Mouse (Mus musculus) CD4-positive, CD25-positive, alpha-beta regulatory T cell, adult 2 months (primary cell): ENCODE measurements at regions not wholly inside any gene's neighbourhood (a gene's known extent, or its start where the extent isn't known, plus 50 kb on each side); places are given as distances from the start of the nearest gene placed in this dataset.

Experiments used
- DNase-seq: peaks from one replicate; pipeline ENCODE4 v3.0.0-alpha.2; 2012; ENCODE audit warnings: low read depth, low spot score

DNA sequence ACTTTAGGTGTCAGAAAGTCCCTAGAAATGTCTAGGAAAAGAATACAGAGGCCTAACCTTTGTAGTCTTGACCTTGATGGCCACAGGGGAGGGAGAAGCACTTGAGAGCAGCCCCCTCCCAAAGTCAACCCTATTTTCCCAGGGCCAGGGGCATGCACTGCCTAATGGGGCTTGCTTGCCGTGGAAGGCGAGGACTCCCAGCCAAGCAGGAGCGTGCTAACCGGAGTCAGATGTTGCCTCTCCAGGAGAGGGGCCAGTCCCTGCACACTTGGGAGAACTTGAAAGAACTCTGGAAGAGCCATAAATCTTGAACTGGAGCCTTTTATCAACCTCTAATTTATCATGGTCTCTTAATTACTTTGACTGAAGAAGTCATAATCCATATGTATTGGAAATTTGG lies 712.7 kb downstream of the Vrk1 start:
- DNase-seq = no peak

DNA sequence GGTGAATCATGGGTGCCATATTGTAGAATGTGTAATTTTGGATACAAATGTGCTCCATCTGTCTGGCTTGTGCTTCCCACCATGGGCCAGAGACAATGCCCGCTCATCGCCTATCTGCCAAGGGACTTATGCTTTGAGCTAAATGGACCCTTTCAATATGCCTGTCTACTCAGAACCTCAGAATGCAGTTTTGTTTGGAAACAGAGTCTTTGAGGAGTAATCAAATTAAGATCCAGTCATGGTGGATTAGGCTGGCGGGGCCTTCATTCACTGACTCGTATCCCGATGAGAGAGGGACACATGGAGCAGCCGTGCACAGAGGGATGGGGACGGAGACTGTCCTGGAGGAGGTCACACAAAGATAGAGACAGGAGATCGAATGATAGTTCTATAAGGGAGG lies 716.9 kb downstream of the Vrk1 start:
- DNase-seq = no peak

DNA sequence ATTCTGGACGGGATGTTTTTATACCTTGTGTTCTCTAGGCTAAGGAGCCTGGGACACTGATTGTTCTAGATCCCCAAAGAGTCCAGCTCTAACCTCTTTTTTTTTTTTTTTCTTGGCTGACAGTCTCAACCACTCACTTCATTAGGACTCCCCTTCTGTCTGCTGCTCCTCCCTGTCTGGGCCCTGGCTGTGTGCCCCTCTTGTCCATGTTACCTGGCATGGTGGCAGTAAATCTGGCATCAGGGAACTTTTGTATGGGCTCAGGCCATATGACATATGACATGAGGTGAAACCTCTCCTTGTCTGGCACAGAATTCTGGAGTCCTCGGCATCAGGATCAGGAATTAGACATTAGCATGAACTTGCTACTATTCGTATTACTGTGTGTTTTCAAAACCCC lies 717.5 kb downstream of the Vrk1 start:
- DNase-seq = no peak

DNA sequence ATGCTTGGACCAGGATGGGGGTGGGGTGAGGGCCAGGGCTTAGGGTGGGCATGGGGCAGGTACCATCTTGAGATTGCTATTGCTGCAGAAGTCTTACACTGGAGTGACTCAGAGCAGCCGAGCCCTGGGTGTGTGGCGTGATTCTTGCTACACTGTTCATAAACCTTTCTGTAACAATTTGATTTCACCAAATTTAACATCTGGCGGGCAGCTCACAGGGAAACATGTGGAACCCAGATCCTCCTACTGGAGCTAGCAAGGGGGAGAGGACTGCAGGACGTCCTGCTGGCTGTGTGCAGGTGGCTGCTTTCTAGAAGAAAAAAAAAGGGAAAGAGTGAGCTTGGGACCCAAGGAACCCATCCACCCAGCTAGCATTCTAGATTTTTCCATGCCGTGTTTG lies 719.7 kb downstream of the Vrk1 start:
- DNase-seq = no peak

DNA sequence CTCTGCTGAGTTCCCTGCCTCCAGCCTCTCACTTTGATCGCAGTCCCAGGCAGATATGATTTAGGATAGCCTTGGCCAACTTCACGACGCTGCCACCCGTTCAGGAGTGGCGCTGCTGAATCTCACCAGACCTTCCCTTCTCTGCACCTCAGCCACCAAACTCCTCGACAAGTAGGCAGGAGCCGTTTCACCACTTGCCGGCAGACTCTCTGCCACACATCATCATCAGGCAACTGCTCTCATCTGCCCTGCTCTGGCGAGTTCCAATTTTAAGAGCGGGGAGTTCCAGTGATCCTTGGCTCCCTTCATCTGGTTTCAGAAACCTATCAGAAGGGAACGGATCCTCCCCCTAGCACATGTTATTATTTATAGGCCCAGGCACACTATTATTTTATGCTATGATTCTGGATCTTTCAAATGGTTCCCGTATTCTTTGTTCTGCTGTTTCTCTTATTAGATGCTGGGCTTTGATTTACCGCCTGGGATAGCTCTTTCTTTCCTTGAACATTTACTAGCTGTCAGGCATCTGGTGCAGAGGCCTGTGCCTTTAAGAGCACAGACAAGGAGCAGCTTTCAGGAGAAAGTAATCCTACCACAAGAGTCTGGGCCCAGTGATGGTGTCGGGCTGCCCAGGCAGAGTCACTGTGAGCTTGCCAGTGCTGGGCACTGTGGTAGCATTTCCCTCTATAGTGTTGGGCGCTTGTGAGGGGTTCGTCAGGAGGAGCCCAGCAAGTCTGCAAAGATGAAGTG lies 722.3 kb downstream of the Vrk1 start:
- no peak for DNase-seq

DNA sequence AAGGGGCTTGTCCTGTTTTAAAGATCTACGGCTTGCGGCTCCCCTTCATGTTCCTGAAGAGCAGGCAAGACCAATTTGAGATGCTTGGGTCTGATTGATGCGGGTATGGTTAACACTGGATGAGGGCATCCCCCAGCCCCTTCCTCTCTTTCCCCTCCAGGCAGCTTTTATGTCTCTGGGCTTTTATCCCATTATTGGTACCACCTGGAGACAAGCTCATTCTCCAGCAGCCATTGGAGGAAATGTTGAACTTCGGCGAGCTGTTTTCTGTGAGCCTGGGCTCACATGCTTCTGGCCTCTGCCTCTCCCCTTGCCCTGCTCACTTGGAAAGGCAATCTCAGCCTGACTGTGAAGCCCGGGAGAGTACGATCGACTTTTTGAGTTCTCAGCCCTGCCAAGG lies 738.7 kb downstream of the Vrk1 start:
- DNase-seq = no peak

DNA sequence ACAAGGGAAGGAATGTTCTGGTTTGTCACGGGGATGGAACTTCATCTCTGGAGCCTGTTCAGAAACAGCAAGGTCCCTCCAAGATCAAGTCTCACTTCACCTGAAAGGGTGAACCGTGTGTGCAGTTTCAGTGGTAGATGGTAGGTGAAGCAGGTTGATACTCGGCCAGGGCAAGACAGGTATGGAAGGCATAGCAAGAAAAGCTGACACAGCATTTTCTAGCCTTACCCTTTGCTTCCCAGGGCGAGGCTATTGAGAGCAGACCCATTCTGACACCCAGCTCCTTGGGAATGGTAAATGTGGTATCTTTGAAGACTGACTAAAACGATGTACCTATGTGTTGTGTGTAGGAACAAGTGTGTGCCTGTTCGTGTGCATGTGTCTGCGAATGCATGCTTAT lies 724.9 kb upstream of the 3110018I06Rik start:
- no peak for DNase-seq

DNA sequence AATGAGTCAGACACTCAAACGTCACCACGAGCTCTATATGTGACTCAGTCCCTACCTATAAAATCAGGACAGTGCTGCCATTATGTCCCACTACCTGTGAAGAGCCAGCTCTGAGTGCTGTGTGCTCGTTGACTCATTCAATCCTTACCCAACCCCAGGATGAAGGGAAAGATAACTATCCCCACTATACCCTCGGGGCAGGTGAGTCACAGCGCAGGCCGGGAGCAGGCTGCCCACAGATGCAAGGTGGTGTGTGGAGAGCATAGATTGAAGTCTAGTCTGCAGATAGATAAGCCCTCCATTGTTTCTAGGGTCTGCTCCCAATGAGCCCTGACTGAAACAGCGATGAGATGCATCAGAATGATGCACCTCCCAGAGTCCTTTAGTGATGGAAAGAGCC lies 723.9 kb upstream of the 3110018I06Rik start:
- DNase-seq = no peak

DNA sequence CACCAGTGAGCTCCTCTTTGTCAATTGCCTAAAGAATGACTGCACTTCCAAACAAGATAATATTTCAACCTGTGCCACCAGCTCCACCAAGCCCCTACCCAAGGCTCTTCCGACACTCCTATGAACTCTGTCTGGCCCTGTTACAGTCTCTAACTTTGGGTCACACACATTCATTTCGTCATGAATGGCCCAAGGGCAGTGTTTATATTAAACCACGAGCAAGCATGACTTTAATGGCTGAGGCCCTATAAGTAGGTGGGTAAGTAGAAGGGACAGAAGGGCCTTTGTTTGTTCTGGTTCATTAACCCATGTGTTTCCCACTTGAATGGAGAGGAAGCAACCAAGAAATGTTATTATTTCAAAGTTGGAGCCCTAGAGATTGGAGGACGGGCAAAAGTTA lies 714.9 kb upstream of the 3110018I06Rik start:
- DNase-seq = no peak

DNA sequence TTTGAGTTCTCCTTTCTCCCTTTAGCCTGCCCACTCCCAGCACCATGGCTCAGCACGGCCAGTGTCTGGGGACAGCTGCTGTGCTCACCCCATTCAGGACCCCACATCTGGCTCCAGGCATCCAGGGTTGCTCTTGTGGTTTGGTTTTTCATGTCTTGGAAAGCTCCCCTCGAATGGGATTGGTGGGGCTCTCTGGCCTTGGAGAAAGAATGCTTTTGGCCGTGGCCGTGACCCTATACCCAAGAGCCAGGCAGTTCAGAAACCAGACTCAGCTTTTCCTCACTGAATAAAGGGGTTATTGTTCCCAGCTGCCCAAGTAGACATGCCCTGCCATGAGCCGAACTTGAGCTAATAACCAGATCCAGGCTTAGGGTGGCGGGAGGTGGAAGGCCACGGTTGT lies 691.8 kb upstream of the 3110018I06Rik start:
- DNase-seq = no peak

DNA sequence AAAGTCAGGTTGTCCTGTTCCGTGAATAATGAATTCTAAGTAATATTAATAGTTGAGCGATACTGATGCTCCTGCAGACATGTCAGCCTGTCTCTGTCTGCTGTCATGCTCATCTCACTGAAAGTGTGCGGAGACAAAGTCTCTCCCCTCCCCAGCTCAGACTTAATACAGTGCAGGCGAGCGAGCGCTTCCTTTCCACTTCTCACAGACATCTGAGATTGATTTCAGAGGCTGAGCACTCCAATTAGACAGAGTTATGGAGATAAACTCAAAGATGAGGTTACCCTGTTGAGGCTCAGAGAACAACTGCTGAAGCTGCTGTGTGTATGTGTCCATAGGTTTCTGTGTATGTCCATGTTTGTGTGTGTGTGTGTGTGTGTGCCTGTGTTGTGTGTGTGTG lies 668.7 kb upstream of the 3110018I06Rik start:
- no peak for DNase-seq

DNA sequence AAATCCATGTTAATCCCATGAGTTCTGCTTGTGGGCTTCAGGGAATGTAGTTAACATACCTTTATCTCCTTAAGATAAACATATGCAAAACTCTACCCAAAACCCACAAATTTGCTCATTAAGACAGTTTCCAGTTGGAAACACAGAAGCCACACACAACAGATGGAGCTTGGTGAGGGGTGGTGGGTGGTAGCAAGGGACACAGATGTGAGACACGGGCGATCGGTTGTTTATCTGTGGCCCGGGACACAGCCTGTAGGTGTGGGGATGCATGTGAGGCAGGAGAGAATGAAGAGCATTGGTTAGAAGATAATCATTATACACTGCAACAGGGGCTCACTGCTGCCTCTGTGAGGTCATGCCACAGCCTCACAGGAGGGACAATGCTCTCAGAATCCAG lies 666.1 kb upstream of the 3110018I06Rik start:
- no peak for DNase-seq

DNA sequence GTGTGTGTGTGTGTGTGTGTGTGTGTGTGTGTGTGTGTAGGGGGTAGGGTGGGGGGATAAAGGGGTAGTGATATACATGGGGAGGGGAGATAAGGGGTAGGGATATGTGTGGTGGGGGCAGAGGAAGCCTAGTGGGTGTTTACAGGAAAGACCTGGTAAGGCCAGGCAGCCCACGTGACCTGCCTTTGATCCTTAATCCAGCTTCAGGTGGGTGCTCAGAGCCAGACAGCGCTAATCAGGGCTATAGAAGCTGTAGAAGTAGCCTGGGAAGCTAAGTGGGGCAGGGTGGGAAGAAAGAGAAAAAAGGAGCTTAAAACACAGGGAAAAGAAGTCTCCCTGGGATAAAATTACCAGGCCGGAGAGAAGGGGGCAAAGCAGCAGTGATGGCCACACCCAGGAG lies 659.9 kb upstream of the 3110018I06Rik start:
- no peak for DNase-seq

DNA sequence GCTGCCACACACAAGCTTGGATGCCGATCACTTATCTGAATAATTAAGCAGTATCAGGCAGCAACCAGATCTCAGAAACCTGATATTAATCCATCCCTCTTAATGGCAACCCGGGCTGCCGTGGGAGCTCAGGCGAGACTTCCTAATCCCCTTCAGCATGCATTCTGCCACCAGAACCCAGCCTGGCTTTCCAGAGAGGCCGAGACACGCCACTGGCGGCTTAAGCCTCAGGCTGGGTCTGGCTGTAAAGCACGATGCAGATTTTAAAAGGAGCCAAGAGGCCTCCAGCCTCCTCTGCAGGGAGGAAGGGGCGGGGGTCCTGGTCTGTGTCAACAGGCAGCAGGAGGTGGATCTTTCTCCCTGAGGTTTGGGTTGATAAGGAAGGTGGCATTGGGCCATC lies 659.1 kb upstream of the 3110018I06Rik start:
- DNase-seq = no peak

DNA sequence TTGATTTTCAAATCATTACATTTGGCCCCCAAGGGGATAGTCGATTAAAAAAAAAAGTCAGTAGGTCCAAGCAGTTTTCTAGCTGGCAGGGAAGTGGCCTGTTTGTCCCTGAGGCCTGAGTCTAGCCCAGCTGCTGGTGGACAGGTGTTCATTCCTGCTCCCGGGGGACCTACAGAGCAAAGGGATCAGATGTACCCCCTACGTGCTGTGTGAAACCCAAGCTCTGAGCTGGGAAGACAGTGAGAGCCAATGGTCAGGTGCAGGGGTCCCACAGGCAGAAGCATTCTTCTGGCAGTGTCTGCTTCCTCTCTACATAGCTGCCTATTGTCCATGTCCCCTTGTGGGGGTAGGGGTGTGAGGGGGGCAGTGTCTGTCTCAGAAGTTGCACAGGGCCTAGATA lies 653.2 kb upstream of the 3110018I06Rik start:
- no peak for DNase-seq

DNA sequence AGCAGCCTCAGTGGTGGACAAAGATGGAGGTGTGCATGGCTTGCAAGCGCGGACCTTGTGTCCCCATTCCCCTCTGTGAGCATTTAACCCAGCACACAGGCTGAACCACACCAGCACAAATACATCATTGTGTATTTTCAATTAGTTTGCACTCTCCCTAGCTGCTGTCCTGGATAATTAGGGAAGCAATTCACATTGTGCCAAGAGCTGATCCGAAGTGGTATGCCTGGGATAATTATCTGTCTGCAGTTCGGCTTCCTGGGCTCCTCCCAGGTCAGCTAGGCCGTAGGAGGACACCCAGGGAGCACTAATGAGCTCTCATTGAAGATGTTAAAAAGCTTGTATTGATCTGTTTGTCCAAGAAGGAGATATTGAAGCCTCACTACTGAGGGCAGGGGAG lies 648.8 kb upstream of the 3110018I06Rik start:
- DNase-seq = no peak

DNA sequence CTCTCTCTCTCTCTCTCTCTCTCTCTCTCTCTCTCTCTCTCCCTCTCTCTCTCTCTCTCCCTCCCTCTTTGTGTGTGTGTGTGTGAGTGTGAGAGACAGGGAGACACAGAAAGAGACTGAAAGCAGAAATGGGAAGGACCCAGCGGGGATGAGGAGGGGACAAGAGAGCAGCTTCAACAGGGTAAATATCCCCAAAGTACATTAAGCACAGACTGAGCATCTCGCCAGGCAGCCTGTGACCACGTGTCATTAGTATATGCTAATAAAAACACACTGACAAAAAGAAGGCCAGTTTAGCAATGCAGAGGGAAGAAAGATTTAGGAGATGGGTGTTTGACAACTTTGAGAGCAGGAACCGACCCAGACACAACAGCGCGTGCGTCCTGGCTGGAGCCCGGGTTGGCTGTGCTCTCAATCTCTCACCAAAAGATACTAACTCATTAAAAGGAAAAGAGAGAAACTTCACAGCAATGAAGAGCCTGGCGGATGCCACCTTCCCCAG lies 648.2 kb upstream of the 3110018I06Rik start:
- DNase-seq = no peak

DNA sequence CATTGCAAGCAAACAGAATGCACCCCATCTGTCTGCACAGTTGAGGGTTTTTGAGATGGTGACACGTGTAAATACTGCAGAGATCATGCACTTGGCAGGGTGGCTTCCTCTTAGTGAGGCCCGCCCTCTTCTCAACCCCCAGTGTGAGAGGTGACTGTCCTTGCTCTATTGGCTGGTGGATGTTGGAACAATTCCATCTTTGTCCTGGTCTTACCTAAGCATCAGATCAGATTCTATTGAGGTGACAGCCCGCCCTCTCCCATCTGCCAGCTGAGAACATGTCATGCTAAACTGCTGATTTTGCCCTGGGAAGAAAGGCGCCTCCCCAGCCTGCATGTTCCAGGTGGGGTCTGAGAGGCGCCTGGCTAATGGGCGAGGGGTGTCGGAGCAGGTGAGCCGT lies 646.4 kb upstream of the 3110018I06Rik start:
- peak; percentile 12 for DNase-seq

DNA sequence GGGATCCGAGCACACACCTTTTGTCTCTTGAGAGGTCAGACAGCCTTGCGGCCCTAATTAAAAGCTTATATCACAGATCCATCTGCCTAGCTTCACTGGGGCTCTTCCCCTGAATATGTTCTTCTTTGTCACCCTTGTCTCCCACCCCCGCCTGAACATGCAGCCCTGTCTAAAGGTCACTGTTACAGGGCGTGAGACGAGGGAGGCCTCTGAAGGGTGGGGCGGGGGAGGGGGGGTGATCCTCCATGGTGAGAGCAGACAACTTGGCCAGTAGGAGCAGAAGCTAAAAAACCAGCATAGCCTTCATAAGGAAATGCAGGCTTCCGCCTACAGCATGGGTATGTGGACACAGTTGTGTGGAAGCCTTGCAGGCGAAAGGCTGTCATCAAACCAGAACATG lies 646.0 kb upstream of the 3110018I06Rik start:
- DNase-seq = peak; percentile 26

DNA sequence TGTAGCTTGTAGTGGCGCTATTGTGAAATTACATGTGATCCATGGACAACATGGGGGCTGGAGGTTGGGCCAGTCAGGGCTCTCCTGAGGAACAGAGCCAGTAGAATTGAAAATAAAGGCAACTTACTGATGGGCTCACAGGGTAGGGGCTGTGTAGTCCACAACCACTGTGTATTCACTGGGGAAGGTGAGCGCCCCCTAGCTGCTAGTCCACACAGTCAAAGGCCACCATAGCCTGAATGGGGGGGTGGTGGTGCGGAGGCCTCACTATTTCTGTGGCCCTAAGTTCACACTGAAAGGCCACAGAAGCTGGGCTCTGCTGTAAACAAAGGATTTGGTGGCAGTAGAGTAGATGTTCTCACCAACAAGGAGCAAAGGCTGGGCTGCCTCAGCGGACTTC lies 636.8 kb upstream of the 3110018I06Rik start:
- DNase-seq = peak; percentile 61

DNA sequence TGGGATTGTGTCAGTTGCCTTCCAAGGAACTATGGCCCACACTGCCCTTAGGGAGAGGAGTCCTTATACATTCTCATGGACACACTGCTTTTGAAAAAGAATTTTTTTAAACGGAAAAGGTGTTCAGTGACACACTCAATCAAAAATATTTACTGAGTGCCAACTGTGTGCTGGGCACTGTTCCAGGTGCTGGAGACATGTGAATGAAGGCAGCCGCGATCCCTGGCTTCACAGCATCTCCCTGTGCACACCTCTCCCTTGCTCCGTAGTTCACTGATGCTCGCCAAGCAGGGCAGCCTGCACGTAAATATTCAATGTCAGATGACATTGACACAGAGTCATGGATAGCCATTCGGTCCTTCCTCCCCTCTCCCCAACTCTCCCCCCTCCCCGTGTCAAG lies 635.7 kb upstream of the 3110018I06Rik start:
- no peak for DNase-seq

DNA sequence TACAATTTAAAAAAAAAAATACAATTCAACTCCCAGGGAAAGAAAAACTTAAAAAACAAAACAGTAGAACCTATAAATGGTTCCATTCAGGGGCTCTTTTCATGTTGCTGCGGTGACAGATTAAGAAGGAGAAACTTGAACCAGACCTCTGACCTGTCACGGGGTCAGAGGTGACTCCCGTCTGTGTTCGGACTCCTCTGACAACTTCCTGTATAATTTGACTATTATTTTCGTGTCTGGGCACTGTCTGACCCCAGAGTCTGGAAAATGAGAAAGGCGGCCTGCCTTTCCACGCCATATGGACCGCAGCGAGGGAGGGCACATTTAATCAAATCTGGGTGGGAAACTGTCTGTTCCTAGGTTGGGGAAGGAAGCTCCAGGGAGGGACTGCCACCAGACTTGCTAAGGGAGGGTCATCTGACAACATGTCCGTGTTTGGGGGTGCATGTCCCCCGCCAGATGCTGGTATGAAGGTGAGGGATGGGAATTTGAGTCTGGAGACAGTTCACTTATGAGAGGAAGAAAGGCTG lies 634.7 kb upstream of the 3110018I06Rik start:
- no peak for DNase-seq

DNA sequence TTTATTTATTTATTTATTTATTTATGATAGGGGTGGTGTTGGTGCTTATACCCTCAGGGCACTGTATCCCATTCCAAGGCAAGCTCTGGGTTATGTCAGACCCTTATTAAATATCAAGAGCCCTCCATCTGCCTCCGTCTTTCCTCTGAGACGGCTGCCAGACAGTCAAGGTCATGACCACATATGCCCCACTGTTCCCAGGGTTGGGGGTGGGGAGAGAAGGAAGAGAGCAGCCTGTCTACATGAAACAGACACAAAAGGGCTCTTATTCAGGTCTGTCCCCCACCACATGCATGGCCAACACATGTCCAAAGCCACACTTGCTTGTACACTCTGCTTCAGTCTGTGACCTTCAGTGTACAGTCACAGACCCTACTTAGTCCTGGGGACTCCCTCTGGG lies 632.9 kb upstream of the 3110018I06Rik start:
- no peak for DNase-seq

DNA sequence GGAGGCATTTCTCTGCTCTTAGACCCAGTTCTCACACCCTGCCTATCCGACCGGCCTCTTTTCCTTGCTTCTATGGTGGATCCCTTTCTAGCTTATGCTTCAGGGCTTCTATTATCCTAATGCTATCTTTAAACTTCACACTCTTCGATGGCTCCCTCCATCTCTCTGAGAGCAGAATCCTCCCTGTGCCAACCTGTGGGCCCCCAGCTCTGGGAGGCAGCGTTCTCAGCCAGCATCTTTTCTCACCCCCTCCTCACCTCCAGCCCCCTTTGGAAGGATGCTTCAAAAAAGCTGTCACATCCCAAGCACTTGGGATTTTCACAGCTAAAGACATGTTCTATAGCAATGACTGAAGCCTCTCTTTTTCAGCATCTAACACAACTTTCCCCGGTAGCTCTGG lies 626.8 kb upstream of the 3110018I06Rik start:
- no peak for DNase-seq
